Mouse (Mus musculus): ENCODE data around the gene C1ra.
"Not testable (repeated sequence)": the region's sequence is repeated elsewhere in the genome, so short reads cannot be mapped to it uniquely, and the experiment has no call there.

The C1ra gene

GRCm38 (mm10) chr6:124485414-124486144 lies 26.6 kb upstream of the C1ra start:
- DNase-seq (ENCODE audit: low read depth) = no peak

- no peak for DNase-seq (ENCODE audit: low read depth)
Observed at GRCm38 (mm10) chr6:124487509-124487908, 24.7 kb upstream of the C1ra start.

DNA sequence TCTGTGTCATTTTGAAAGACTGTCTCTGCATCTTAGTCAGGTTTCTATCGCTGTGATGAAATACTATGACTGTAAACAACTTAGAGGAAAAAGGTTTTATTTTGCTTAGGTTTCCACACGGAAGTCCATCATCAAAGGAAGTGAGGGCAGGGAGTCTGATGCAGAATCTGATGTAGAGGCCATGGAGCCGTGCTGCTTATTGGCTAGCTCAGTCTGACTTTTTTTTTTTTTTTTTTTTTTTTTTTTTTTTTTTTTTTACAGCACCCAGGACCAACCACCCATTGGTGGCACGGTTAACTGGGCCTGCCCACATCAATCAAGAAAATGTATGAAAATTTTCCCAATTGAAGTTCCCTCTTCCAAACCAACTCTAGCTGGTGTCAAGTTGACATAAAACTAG lies 23.3 kb upstream of the C1ra start:
- no peak for DNase-seq (ENCODE audit: low read depth)

- DNase-seq (ENCODE audit: low read depth) = no peak
Observed at GRCm38 (mm10) chr6:124491427-124491826, 20.8 kb upstream of the C1ra start.

GRCm38 (mm10) chr6:124492842-124493561 lies 19.2 kb upstream of the C1ra start, which contains the start of gene C1rl:
Gene C1rl (plus strand): TSS chr6:124493113.
- peak; percentile 70 for DNase-seq (ENCODE audit: low read depth)

DNA sequence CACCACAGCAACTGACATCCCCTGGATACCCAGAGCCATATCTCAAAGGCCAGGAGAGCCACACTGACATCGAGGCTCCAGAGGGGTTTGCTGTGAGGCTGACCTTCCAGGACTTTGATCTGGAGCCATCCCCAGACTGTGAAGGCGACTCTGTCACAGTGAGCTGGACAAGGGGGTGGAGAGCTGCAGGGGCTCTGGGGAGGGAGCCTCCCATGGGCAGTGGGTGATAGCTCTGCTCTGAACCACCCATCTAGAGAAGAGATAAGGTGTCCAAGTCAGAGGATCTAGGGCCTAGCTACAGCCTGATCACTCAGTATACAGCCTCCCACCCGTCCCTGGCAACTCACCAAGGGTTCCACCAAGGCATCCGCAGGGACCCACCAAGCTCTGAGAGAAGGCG lies 18.3 kb upstream of the C1ra start:
- DNase-seq (ENCODE audit: low read depth) = no peak

GRCm38 (mm10) chr6:124496054-124496453 lies 16.2 kb upstream of the C1ra start:
- DNase-seq (ENCODE audit: low read depth) = no peak

DNA sequence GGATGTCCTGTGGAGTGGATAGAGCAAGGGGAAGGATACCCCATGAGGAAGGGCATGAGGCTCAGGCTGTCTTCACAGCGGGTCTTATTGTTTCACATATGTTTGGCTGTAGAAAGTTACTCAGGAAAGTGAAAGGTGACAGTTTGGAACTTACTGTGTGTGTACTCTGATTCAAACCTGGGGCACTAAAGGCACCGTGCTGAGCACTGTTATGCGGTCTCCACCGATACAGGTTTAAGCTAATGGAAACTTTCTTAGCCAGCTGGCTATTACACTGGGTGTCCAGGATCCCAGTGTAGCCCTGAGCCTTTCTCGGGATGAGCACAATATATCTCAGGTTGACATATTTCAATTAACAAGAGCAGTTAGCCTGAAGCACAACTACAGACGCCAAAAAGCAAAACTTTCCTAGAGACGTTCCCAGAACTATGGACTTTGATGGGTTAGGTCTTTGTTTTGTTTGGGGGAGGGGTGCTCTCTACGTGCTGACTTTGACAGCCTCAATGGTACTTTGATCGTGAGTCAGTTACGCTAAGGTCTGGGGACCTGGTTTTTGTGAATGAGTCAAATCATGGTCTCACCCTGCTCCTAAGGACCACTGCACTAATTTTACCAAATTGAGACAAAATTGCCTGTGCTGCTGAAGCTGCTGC lies 12.2 kb upstream of the C1ra start:
- no peak for DNase-seq (ENCODE audit: low read depth)

DNA sequence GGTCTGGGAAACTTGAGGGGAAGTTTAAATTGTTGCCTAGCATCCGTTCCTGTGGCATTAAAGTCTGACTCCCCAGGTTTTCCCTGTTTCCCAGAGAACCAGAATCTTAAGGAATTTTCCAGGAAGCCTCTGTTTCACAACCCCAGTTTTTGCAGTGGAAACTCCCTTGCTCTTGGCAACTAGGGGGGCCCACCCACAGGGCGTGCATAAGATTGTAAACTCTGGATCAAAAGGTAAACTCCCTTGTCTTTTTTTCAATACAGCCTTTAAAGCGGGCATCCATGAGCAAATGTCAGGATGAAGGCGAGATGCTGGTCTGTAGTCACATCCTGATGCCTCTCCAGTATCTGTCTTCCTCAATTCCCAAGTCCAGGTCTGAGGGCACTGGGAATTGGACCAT lies 10.7 kb upstream of the C1ra start:
- DNase-seq (ENCODE audit: low read depth) = no peak

DNA sequence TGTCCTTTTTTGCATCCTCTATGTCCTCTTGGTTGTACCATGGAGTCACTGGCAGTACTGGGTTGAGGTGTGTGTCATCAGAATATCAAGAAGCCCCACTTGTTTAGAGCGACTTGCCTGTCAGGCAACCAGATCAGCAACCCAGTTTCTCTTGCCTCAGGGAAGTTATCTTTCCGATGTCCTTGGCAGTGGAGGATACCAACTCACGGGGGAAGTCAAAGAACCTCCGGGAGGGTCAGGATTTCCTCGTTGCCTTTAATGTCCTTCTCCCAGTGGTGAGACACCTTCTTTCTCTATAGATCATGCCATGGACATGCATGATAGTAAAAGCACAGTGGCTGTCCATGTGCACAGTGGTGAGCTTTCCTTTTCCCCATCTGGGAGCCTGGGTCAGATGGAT lies 10.2 kb upstream of the C1ra start:
- DNase-seq (ENCODE audit: low read depth) = no peak

- no peak for DNase-seq (ENCODE audit: low read depth)
Observed at GRCm38 (mm10) chr6:124505028-124505427, 7.2 kb upstream of the C1ra start.

- DNase-seq (ENCODE audit: low read depth) = no peak
Observed at GRCm38 (mm10) chr6:124506991-124507390, 5.2 kb upstream of the C1ra start.

GRCm38 (mm10) chr6:124508292-124508691 lies 3.9 kb upstream of the C1ra start:
- DNase-seq (ENCODE audit: low read depth) = no peak

DNA sequence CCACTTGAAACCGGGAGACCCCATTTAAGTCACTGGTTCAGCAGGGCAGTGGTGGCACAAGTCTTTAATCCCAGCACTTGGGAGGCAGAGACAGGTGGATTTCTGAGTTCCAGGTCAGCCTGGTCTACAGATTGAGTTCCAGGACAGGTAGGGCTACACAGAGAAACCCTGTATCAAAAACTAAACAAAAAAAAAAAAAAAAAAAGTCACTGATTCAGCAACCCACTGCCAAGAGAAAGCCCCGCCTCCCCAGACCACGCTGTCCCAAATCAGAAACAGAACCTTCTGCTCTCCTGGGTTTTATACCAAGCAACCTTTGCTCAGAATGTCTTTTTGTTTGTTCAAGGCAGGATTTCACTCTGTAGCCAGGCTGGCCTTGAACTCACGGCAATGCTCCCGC lies 3.0 kb upstream of the C1ra start:
- not testable (repeated sequence) for DNase-seq (ENCODE audit: low read depth)

DNA sequence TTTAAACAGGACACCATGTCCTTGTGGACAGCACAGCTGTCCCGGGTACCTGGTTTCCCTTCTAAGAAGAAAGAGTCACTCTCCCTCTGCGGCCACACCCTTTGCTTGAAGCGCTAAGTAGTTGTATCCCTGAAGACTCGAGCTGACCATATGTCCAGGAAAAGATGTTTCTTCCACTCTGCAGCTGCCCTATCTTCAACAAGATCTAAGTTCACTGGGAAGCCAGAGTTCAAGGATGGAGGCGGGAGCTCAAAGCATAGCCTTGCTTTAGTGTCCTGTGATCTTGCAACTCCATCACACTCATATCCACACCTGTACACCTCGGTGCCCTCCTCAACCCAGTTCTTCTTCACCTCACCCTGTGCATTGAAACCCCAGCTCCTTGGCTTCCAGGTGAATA lies 269 bp upstream of the C1ra start:
- DNase-seq (ENCODE audit: low read depth) = no peak

GRCm38 (mm10) chr6:124517733-124518132 lies 5.5 kb downstream of the C1ra start:
- DNase-seq (ENCODE audit: low read depth) = not testable (repeated sequence)

GRCm38 (mm10) chr6:124522082-124522481 lies 9.9 kb downstream of the C1ra start:
- not testable (repeated sequence) for DNase-seq (ENCODE audit: low read depth)

DNA sequence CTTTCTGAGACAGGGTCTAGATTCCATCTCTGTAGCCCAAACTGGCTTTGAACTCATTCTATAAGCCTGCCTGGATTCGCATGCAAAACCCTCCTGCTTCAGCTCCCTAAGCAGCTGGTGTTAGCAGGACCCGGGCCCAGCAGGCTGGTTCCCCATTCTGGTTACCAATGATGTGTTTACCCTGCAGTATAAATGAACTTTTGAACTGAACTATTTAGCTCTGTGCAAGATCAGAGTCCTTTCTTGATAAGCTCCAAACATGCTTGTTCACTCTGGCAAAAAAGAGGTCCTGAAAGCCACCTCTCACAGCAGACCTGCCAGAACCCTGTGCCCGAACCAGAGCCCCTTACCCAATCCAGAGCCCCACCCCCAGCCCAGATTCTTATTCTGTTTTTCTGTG lies 15.7 kb downstream of the C1ra start:
- DNase-seq (ENCODE audit: low read depth) = no peak

GRCm38 (mm10) chr6:124531077-124531476 lies 18.9 kb downstream of the C1ra start:
- DNase-seq (ENCODE audit: low read depth) = no peak

GRCm38 (mm10) chr6:124536125-124536829 lies 24.1 kb downstream of the C1ra start:
- not testable (repeated sequence) for DNase-seq (ENCODE audit: low read depth)

DNA sequence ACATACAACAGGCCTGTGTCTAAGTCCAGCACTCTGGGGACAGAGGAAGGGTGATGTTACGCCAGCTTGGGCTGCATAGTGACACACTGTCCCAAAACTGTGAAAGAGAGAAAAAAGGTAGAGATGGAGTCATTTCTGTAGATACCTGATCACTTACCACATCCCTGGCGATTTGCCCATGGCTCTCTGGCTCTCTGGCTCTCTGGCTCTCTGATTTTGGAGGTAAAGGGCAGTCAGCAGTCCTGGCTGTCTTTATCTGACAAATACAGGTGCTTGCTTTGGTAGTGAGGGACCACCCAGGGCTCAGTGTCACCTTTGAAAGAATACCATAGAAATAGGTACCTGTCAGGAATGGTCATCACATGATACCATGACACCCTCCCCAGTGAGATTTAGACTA lies 29.0 kb downstream of the C1ra start:
- not testable (repeated sequence) for DNase-seq (ENCODE audit: low read depth)

- DNase-seq (ENCODE audit: low read depth) = peak; percentile 8
Observed at GRCm38 (mm10) chr6:124542284-124542683, 30.1 kb downstream of the C1ra start, which contains the start of gene C1s1. Gene C1s1 (minus strand): TSS chr6:124542359.
